Mouse (Mus musculus) heart, embryonic 12.5 days (tissue): ENCODE measurements at regions not wholly inside any gene's neighbourhood (a gene's known extent, or its start where the extent isn't known, plus 50 kb on each side); places are given as distances from the start of the nearest gene placed in this dataset.
A peak's percentile ranks its signal among the peaks of the same experiment; 100 is the strongest.

ENCODE experiments used
- ATAC-seq: fragments of 200-750 bp; cut with Nextera tagmentation; 2 replicates; pipeline ENCODE4 v1.8.0; 2017; ENCODE audit warnings: moderate TSS enrichment, moderate library complexity; ENCODE audit not compliant: insufficient number of reproducible peaks, low FRiP score
- H3K27ac ChIP-seq: fragments of 300-500 bp; sonication (generic); 2 replicates; pipeline ENCODE4 v1.5.1; 2016; ENCODE audit warnings: mild to moderate bottlenecking, moderate library complexity; ENCODE audit not compliant: poor library complexity, severe bottlenecking
- H3K27me3 ChIP-seq: fragments of 300-500 bp; sonication (generic); replicated peaks from 2 replicates; pipeline ENCODE4 v1.6.1; 2016; ENCODE audit warnings: mild to moderate bottlenecking, moderate library complexity
- H3K36me3 ChIP-seq: fragments of 300-500 bp; sonication (generic); 2 replicates; pipeline ENCODE4 v1.6.1; 2016; ENCODE audit warnings: mild to moderate bottlenecking, moderate library complexity
- H3K4me1 ChIP-seq: fragments of 300-500 bp; sonication (generic); replicated peaks from 2 replicates; pipeline ENCODE4 v1.6.1; 2016; ENCODE audit warnings: mild to moderate bottlenecking
- H3K4me2 ChIP-seq: fragments of 300-500 bp; sonication (generic); 2 replicates; pipeline ENCODE4 v1.6.1; 2016; ENCODE audit warnings: mild to moderate bottlenecking, moderate library complexity
- H3K4me3 ChIP-seq: fragments of 300-500 bp; sonication (generic); 2 replicates; pipeline ENCODE4 v1.5.1; 2016; ENCODE audit warnings: mild to moderate bottlenecking
- H3K9ac ChIP-seq: fragments of 300-500 bp; sonication (generic); 2 replicates; pipeline ENCODE4 v1.6.1; 2016; ENCODE audit warnings: mild to moderate bottlenecking, moderate library complexity
- H3K9me3 ChIP-seq: fragments of 300-500 bp; sonication (generic); replicated peaks from 2 replicates; pipeline ENCODE4 v1.6.1; 2016; ENCODE audit warnings: mild to moderate bottlenecking, moderate library complexity
- WGBS: fragments of 180-500 bp; shearing (Covaris S2); methylation state at CpG from one replicate; pipeline ENCODE4 v1.1.7; 2016; 5-methylcytosine and 5-hydroxymethylcytosine counted together

- ATAC-seq = no peak
- peaks cover 9% of the 10 kb centered on the region; the same call in 1 of the 2 replicates for H3K4me1 ChIP-seq
- no peaks in the 10 kb centered on the region for H3K9me3 ChIP-seq
- no peak overlapping the region for H3K9ac ChIP-seq
- no peak overlapping the region for H3K27ac ChIP-seq
- H3K27me3 ChIP-seq = no peaks in the 10 kb centered on the region
- H3K4me2 ChIP-seq = no peak overlapping the region
- H3K4me3 ChIP-seq = no peak overlapping the region
- H3K36me3 ChIP-seq = no peaks in the 10 kb centered on the region
- 80% methylated on average over 7 of the region's 7 CpGs for WGBS
Observed at GRCm38 (mm10) chr4:56372711-56373110, 367.2 kb upstream of the Gm26657 start.

GRCm38 (mm10) chr4:56364594-56364993, 375.3 kb upstream of the Gm26657 start:
- Histone ChIP-seq H3K27ac (no peak overlapping the region), H3K27me3 (no peaks in the 10 kb centered on the region), H3K9me3 (no peaks in the 10 kb centered on the region), H3K36me3 (no peaks in the 10 kb centered on the region), H3K4me2 (no peak overlapping the region), H3K4me3 (no peak overlapping the region), H3K9ac (no peak overlapping the region), H3K4me1 (no peaks in the 10 kb centered on the region)
- 62% methylated on average over 6 of the region's 6 CpGs for WGBS
- ATAC-seq = no peak

GRCm38 (mm10) chr4:56362121-56362520, 377.7 kb upstream of the Gm26657 start:
- no peak overlapping the region for H3K4me2 ChIP-seq
- no peak overlapping the region for H3K9ac ChIP-seq
- no peaks in the 10 kb centered on the region for H3K27me3 ChIP-seq
- H3K27ac ChIP-seq = no peak overlapping the region
- H3K9me3 ChIP-seq = no peaks in the 10 kb centered on the region
- no peaks in the 10 kb centered on the region for H3K4me1 ChIP-seq
- H3K36me3 ChIP-seq = no peaks in the 10 kb centered on the region
- no peak for ATAC-seq
- H3K4me3 ChIP-seq = no peak overlapping the region
- 35% methylated on average over 6 of the region's 6 CpGs for WGBS

DNA sequence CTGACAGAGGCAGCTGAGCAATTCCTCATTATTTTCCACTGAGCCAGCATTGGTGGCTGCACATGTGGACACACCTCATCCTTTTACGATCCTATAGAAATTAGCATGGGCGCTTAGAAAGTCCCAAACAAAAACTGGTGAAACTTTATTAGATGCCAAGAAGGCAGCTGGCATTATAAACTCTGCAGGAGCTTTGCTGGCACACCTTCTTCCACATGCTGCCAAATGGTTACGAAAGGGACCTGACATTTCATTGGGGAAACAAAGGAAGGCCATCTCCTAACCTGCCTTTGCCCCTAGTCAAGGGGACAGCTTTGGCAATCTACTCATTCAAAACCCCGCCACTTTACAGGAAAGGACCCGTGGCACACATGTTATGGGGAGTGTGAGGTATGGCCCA, 390.7 kb upstream of the Gm26657 start:
- Histone ChIP-seq H3K4me3 (no peak overlapping the region), H3K36me3 (no peaks in the 10 kb centered on the region), H3K9ac (no peak overlapping the region), H3K4me2 (no peak overlapping the region), H3K27ac (no peak overlapping the region), H3K4me1 (peaks cover 6% of the 10 kb centered on the region), H3K27me3 (no peaks in the 10 kb centered on the region), H3K9me3 (no peaks in the 10 kb centered on the region)
- WGBS = 83% methylated on average over 5 of the region's 5 CpGs
- no peak for ATAC-seq

- Histone ChIP-seq H3K27ac (no peak overlapping the region), H3K36me3 (no peaks in the 10 kb centered on the region), H3K27me3 (no peaks in the 10 kb centered on the region), H3K4me1 (no peaks in the 10 kb centered on the region), H3K9ac (no peak overlapping the region), H3K9me3 (no peaks in the 10 kb centered on the region), H3K4me3 (no peak overlapping the region), H3K4me2 (no peak overlapping the region)
- ATAC-seq = no peak
- 80% methylated on average over 5 of the region's 5 CpGs for WGBS
Observed at GRCm38 (mm10) chr4:56325156-56325555, 414.7 kb upstream of the Gm26657 start.

- no peaks in the 10 kb centered on the region for H3K27me3 ChIP-seq
- H3K9ac ChIP-seq = no peak overlapping the region
- no peak overlapping the region for H3K4me2 ChIP-seq
- H3K4me3 ChIP-seq = no peak overlapping the region
- ATAC-seq = no peak
- 79% methylated on average over 4 of the region's 4 CpGs for WGBS
- H3K4me1 ChIP-seq = no peaks in the 10 kb centered on the region
- H3K36me3 ChIP-seq = no peaks in the 10 kb centered on the region
- no peaks in the 10 kb centered on the region for H3K9me3 ChIP-seq
- H3K27ac ChIP-seq = no peak overlapping the region
Observed at GRCm38 (mm10) chr4:56319134-56319533, 420.7 kb upstream of the Gm26657 start.

DNA sequence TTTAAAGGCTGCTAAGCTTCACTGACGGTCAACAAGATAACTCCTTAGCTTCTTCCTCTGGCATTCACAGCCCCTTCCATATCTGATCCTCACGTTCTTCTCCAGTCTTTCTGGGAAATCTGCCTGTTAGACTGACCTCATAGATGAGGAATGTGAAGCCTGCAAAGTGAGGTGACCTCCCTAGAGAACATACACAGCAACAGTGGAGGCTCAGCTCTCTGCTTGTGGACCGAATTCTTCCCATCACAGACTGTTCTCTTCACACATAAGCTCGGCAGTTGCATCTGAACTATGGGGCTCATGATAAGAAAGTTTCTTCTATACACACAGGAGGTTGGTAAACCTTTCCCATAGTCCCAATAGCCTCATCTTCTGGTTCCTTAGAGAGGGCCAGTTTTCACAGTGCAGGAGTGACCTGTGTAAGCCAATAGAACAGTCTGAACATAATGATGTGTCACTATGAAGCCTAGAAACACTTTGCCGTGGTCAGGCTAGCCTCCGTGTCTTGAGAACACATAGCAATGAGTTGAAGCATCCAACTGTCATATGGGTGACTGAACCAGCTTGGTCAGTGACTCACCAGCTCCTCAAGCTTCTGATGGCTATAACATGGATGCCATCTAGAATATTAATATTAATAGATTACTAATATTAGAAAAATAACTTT, 434.1 kb upstream of the Gm26657 start:
- no peak overlapping the region for H3K9ac ChIP-seq
- WGBS = 27% methylated on average over 6 of the region's 6 CpGs
- H3K9me3 ChIP-seq = no peaks in the 10 kb centered on the region
- H3K27ac ChIP-seq = no peak overlapping the region
- no peaks in the 10 kb centered on the region for H3K27me3 ChIP-seq
- H3K4me1 ChIP-seq = peaks cover 26% of the 10 kb centered on the region
- H3K36me3 ChIP-seq = no peaks in the 10 kb centered on the region
- no peak overlapping the region for H3K4me2 ChIP-seq
- no peak overlapping the region for H3K4me3 ChIP-seq
- 0 out of 2 replicates have a peak, but pooled peaks have one; percentile 51 for ATAC-seq

DNA sequence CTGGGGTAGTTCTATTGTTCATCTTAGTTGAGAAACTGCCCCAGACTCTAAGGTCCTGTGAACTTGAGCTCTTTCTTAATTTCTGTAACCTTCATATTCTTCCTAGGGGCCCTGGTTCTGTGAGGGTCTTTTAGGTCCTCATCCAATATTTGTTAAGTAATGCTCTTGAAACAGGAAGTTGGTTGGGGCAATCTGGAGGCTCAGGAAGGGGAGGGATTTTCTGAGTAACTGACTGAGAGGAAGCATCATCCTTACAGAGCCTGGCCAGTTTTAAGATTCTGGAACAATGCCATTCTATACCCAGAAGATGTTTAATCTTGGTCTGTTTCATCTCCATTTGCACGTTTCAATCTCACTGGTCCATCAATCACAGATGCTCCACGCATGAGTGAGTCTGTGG, 435.6 kb upstream of the Gm26657 start:
- WGBS = 46% methylated on average over 2 of the region's 2 CpGs

GRCm38 (mm10) chr4:56287980-56288379, 451.9 kb upstream of the Gm26657 start:
- Histone ChIP-seq H3K36me3 (no peaks in the 10 kb centered on the region), H3K4me2 (no peak overlapping the region), H3K4me3 (no peak overlapping the region), H3K9ac (no peak overlapping the region), H3K27me3 (no peaks in the 10 kb centered on the region), H3K27ac (peak overlapping the region; percentile 28), H3K4me1 (peaks cover 16% of the 10 kb centered on the region), H3K9me3 (no peaks in the 10 kb centered on the region)
- WGBS = 36% methylated on average over 2 of the region's 2 CpGs
- ATAC-seq = no peak; the same call in 1 of the 2 replicates

More for the DNA sequence above, 435.6 kb upstream of the Gm26657 start:
- Histone ChIP-seq H3K27me3 (no peaks in the 10 kb centered on the region), H3K4me3 (no peak overlapping the region), H3K4me1 (peaks cover 26% of the 10 kb centered on the region), H3K9ac (no peak overlapping the region), H3K9me3 (no peaks in the 10 kb centered on the region), H3K4me2 (no peak overlapping the region), H3K36me3 (no peaks in the 10 kb centered on the region), H3K27ac (no peak overlapping the region)
- no peak for ATAC-seq

- ATAC-seq = no peak
- 61% methylated on average over 2 of the region's 2 CpGs for WGBS
- no peak overlapping the region for H3K4me2 ChIP-seq
- no peaks in the 10 kb centered on the region for H3K27me3 ChIP-seq
- H3K9ac ChIP-seq = no peak overlapping the region
- peaks cover 16% of the 10 kb centered on the region for H3K4me1 ChIP-seq
- H3K4me3 ChIP-seq = no peak overlapping the region
- no peaks in the 10 kb centered on the region for H3K9me3 ChIP-seq
- H3K27ac ChIP-seq = no peak overlapping the region
- H3K36me3 ChIP-seq = no peaks in the 10 kb centered on the region
Observed at GRCm38 (mm10) chr4:56284490-56284889, 455.4 kb upstream of the Gm26657 start.

DNA sequence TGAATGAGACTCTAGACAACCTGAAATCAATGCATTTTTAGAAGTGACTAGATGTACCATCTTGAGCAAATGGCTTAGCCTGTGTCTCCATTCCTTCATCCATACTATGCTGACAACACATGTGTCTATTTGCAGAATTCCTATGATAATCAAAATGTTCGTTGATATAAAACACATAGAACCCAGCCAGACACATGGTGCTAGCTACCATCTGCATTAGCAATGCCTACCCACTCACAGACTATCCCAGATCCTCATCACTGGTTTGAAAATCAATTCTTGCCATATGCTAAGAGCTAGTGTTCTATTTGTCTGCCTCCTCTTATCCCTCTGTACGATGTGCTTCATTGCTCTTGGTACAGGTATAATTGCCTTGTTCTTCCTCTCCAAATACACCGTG, 464.0 kb upstream of the Gm26657 start:
- ATAC-seq = no peak
- whole genome bisulfite sequencing = 80% methylated on average over 3 of the region's 3 CpGs

DNA sequence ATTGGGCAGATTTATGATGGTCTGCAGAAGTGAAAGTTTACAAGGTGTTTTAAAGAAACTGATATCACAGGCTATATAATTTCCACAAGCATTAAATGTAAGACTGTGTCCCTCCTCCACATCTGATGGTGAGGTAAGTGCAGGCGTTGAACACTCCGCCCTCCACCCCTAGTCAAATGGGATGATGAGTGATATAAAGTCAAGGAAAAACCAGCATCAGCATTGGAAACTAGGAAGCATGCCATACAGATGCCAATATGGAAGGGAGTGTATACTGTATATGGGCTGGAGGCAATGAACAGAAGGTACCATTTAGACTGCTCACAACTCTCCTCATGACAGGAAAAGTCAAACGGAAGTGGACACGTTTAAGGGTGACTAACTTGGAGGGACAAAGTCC, 468.5 kb upstream of the Gm26657 start:
- Histone ChIP-seq H3K9me3 (no peaks in the 10 kb centered on the region), H3K27me3 (no peaks in the 10 kb centered on the region), H3K4me2 (no peak overlapping the region), H3K4me1 (no peaks in the 10 kb centered on the region), H3K4me3 (no peak overlapping the region), H3K27ac (no peak overlapping the region), H3K9ac (no peak overlapping the region), H3K36me3 (no peaks in the 10 kb centered on the region)
- ATAC-seq = no peak
- WGBS = 94% methylated on average over 4 of the region's 4 CpGs

More for the DNA sequence above, 464.0 kb upstream of the Gm26657 start:
- H3K4me2 ChIP-seq = no peak overlapping the region
- no peaks in the 10 kb centered on the region for H3K4me1 ChIP-seq
- no peaks in the 10 kb centered on the region for H3K27me3 ChIP-seq
- H3K9me3 ChIP-seq = no peaks in the 10 kb centered on the region
- no peak overlapping the region for H3K9ac ChIP-seq
- no peak overlapping the region for H3K4me3 ChIP-seq
- no peak overlapping the region for H3K27ac ChIP-seq
- H3K36me3 ChIP-seq = no peaks in the 10 kb centered on the region
